Mouse (Mus musculus) bone marrow macrophage, adult 2 months (primary cell): ENCODE measurements around the gene Nckap5l.

Experiments used
- CTCF ChIP-seq: IDR thresholded peaks from 2 replicates; pipeline ENCODE4 v1.5.1; 2012; ENCODE audit warnings: low read depth, mild to moderate bottlenecking, low read length, moderate library complexity
- POLR2A ChIP-seq: IDR thresholded peaks from 2 replicates; pipeline ENCODE4 v1.6.1; 2012; ENCODE audit warnings: mild to moderate bottlenecking, low read depth, low read length, borderline replicate concordance

- no peak for TF ChIP-seq POLR2A
- no peak for TF ChIP-seq CTCF
These were observed 15.4 kb upstream of the Nckap5l start for GRCm38 (mm10) chr15:99472972-99473371.
